Mouse (Mus musculus) B cell, adult 2 months (primary cell): ENCODE measurements around the gene Opn1mw.
"Not testable (repeated sequence)": the region's sequence is repeated elsewhere in the genome, so short reads cannot be mapped to it uniquely, and the experiment has no call there.

Source experiments
- DNase-seq, 2 experiments: peaks; one replicate each; pipeline ENCODE4 v3.0.0; 2022

Opn1mw gene

DNA sequence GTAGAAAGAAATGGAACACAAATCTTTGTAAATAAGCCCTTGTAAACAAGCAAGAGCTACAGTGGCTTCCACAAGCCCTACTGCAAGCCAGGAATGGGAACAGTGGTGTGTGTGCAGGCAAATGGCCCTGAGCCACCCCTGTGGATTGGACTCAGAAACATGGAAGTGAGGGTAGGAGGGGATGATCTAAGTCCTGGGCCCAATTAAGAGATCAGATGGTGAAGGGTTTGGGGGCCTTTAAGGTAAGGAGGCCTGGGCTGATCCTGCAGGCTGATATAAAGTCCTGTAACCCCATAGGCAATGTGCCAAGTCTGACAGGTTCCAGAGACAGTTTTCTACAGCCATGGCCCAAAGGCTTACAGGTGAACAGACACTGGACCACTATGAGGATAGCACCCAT, at the start of gene Opn1mw:
Gene Opn1mw (plus strand): TSS at position 301 of the 400 bp plus-strand sequence.
- DNase-seq = no peak

DNA sequence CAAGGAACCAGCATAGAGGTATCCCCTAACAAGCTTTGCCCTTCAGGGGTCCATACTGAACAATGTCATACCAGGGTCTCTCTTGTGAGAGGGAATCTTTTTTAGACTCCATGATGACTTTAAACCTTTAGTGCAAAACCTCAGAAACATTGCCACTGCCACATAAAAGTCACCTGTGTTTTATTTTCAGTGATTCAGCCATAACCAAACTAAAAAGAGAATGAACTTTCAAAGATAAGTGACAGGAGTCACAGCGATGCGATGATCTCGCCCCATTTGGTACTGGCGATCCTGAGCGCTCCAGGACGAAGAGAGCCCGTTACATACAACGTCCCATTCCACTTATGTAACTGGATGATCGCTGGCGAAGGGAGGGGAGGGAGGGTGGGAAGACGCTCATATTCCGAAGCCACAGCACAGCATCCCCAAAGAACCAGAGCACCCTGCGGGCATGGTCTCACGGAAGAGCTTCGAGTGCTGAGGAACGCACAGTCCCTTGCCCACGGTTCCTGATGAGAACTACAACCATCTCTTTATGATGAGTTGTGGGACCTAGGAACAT, 42.9 kb upstream of the Opn1mw start:
- DNase-seq = no peak

DNA sequence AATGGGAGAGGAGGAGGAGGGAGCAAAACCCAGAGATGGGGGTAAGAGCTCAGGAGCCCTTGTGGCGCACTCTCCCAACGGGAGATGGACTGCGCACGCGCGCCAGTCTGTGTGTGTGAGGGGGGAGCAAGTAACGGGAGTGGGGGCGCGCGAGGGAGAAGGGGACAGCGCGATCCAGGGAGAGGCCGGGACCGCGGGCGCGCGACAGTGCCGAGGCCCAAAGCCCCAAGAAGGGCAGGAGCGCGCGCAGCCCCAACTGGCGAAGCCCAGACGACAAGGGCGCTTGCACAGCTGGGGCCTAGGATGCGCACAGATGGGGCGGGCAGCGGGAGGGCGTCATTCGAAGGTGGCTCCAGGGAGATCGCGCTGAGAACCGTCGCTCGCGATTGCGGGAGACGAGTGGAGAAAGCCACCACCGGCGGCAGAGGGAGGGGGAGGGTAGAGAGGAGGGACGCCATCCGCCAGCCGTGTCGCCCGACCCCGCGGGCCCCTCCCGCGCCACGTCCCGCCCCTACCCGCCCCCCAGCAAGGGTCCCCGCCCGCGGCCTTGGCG, 42.2 kb upstream of the Opn1mw start:
- DNase-seq = peak; percentile 60 to 71

DNA sequence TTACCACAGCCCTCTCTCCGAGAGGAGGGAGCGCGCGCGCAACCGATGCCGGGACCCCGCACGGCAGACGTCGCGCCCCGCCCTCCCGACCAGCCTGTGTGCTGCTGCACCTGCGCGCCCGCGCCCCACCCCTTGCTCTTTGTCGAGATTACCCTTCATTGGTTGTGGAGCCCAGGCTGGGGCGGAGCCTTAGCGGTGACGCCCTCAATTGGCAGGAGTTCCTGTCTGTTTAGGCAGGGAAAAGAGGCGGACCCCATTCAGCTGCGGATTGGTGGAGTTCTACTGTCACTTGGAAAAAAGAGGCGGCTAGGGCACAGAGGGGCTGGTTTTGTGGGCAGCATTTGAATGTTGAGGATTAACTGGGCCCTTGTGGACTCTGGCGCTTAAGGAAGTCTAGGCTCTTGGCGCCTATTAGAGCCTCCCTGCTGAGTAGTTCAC, 41.6 kb upstream of the Opn1mw start:
- DNase-seq = peak; percentile 95 to 97

DNA sequence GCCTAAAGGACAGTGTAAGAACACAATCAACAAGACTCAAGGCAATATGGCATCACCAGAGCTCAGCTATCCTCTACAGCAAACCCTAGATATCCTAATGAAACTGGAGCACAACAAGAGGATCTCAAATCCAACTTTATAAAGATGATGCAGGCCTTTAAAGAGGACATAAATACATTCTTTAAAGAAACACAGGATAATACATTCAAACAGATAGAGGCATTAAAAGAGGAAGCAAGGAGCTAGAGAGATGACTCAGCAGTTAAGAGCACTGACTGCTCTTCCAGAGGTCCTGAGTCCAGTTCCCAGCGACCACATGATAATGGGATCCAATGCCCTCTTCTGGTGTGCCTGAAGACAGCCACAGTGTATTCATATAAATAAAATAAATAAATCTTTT, 32.1 kb upstream of the Opn1mw start:
- no peak for DNase-seq

DNA sequence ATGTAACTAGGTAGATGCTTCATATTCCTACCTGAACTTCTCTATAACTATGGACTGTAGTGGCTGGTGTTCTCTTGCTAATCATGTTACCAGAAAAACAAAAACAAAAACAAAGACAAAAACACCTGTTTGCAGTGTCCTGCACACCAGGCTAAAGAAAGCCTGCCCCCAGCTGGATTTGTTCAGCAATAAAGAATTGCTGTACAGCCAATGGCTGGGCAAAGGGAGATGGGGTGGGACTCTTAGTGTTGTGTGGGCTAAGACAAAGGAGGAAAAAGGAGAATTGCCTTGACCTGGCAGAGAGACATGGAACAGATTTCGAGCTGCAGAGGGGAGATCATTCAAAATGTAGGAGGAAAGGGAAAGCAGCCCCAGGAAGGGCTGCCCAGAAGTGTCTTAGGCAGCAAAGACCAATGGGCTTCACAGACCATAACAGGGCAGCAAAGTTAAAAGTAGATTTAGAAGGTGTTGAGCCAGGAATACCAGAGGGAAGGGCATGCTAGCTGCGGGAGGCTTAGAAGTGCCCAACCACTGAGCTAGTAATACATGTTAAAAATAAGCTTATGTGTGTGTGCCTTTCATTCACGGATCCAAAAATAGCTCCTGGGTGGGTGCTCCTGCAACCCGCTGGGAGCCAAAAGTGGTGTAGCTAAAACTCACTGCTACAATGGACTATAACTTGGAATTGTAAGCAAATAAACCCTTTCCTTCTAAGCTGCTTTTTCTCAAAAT, 23.6 kb upstream of the Opn1mw start:
- no peak for DNase-seq

DNA sequence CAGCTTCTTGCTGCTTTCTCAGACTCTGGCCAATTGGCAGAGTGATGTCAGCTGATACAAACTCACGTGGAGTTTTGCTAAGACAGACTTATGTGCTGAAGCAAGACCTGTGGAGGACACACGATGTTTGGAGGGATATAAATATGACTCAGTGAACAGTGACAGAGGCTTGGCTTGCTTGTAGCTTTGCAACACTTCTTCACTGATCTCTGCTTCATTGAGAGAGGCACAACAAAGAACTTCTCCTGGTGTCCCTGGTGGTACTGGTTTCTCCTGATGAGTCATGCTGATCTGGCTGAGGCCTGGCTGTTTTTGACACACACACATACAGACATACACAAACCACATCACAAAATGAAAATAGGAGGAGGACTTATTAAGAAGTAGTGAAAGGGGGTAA, 21.3 kb upstream of the Opn1mw start:
- DNase-seq = no peak

DNA sequence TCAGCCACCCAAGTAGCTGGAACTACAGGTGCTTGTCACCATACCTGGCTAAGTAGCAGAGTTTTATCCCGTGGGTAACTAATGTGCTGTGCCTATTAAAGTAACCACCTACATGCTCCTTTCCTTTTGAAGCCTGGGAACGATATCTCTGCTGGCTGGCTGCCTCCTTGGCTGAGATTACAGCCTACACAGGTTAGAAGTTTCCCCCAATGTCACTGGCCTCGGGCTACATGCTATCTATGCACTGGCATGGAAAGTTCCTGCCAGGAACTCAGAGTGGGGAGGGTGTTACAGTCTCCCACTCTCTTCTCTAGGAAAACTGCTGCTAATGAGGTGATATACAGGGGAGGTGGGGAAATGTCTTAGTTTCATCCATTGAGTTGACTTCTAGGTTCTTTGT, 18.5 kb upstream of the Opn1mw start:
- DNase-seq = no peak

DNA sequence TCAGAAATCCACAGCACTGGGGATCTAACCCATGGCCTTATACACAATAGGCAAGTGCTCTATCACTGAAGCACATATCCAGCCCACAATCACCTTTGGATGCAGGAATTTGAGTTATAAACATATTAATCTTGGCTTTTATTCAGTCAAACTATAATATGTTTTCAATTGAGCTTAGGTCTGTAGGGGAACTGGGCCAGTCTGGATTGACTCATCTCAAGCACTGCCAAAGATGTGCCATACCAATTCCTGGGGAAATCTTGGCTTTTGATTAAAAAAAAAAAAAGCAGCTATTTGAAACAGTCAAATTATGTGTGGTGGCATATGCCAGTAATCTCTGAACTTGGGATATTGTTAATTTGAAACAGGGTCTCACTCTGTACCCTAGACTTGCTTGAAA, 13.2 kb upstream of the Opn1mw start:
- no peak for DNase-seq

DNA sequence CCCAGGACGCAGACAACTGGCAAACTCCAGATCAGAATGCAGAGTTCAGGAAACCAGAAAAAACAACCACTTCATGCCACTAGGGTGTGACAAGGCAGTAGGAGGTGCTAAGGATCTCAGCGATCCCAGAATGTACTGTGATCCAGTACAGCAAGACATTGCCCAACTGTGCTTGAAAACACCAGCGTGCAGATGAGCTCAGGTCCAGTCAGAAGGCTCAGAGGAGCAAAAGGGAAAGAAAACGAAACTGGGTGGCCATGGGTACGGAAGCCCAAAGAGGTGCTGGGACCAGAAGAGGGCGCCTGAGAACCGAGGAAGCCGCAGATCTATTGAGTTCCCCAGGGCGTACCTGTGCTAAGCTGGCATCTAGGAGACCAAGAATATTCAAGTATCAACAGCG, 11.8 kb upstream of the Opn1mw start:
- peak; percentile 66 to 70 for DNase-seq

DNA sequence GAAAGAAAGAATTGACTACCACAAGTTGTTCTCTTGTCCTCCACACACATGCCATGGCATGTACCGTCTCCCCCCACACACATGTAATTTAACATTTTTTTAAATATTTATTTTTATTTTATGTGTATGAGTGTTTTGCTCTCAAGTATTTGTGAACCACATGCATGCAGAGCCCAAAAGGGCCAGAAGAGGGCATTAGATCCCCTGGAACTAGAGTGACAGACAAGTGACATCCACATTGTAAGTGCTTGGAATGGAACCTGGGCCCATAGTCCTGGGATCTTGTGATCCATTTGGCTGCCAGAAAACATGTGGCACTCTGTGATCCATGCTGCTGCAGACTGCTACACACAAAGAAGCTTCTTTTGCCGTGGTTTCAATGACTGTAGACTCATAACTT, 2.3 kb upstream of the Opn1mw start:
- DNase-seq = peak; percentile 61 to 64

DNA sequence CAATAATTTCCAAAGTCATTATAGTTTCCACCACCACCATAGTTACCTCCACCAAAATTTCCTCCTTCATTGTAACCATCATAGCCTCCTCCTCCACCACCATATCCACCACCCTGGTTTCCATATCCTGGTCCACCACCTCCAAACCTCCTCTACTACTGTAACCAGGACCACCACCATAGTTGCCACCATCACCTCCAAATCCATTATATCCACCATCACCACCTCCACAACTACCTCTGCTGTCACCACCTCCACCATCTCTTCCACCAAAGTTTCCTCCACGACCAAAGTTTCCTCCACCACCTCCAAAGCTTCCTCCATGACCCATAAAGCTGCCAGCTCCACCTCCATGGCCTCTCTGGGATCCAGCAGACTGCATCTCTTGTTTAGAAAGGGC, 8.0 kb downstream of the Opn1mw start, which contains the start of gene Mecp2:
Gene Mecp2 (minus strand): TSS at position 101 of the 400 bp plus-strand sequence.
- DNase-seq = not testable (repeated sequence)

DNA sequence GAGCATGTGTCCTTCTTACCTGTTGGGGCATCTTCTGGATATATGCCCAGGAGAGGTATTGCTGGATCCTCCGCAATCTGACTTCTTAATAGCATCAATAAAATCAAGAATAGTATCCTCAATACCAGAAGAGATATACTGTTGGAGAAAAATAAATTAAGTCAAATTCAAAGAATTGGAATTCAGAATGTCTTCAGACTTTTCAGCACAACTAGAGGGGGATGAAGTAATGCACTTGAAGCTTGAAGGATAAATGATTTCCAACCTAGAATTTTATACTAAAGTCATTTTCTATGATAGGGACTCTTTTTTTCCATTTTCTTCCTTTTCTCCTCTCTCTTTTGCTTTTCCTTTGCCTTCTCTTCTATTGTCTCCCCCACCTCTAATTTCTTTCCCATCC, 40.5 kb downstream of the Opn1mw start, which contains the start of gene Tex28:
Gene Tex28 (minus strand): TSS at position 101 of the 400 bp plus-strand sequence.
- DNase-seq = no peak

DNA sequence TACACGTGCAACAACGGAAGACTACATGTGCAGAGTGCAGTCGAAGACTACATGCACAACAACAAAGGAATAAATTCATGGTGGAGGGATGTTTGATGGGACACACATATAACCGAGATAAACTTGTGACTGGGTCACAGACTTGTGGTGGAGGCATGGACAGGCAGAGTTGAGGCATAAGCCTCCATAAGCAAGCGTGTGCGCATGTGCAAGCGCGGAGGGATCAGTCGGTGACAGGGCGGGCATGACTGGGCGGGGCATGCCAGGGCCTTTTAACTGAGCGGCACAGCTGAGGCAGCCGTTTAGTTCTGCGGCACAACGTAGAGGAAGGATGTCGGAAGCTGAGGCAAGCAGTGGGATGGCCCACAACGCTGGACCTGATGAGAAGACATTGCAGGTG, 49.7 kb downstream of the Opn1mw start, which contains the start of gene Tktl1:
Gene Tktl1 (plus strand): TSS at position 301 of the 400 bp plus-strand sequence.
- no peak for DNase-seq
